Mouse (Mus musculus) left cerebral cortex, postnatal 10 days (tissue): ENCODE data around the gene Hcn1. TPM values are rescaled to one million over a fixed set of nuclear protein-coding genes. Genes with fewer than 3 reads are reported as not detected.
"Not testable (repeated sequence)": the region's sequence is repeated elsewhere in the genome, so short reads cannot be mapped to it uniquely, and the experiment has no call there.

Source experiments
- DNase-seq, 2 experiments: peaks; one replicate each; pipeline ENCODE4 v3.0.0; 2021 to 2022; ENCODE audit warnings: low spot score in 2 of 2, mixed read lengths in 1 of 2; ENCODE audit errors: extremely low spot score in 1 of 2
- intact Hi-C: fragments of 180-260 bp; cut with DNase I; formaldehyde crosslinking; loops from one replicate; pipeline ENCODE4 v1.15.1; 2025
- total RNA-seq, 2 experiments: library from RNA; stranded (reverse); gene quantifications; 2 replicates each; pipeline ENCODE4 v1.2.3; 2021

Gene Hcn1
- total RNA-seq, 2 experiments from 2014 or later, result 27.0 to 27.5 TPM

GRCm38 (mm10) chr13:117964620-117965019, 362.5 kb downstream of the Hcn1 start:
- intact Hi-C loops, result no loop called here
- DNase-seq, result no peak

GRCm38 (mm10) chr13:117975382-117975781, 373.3 kb downstream of the Hcn1 start:
- intact Hi-C loops, result no loop called here
- DNase-seq, result no peak

GRCm38 (mm10) chr13:117975823-117976222, 373.7 kb downstream of the Hcn1 start:
- DNase-seq, result peak in 1 of 2 experiments; percentile 14
- intact Hi-C loops, result no loop called here

GRCm38 (mm10) chr13:117984339-117984738, 382.2 kb downstream of the Hcn1 start:
- intact Hi-C loops, result no loop called here

GRCm38 (mm10) chr13:117999767-118000488, 397.8 kb downstream of the Hcn1 start:
- DNase-seq, result no peak
- intact Hi-C loops, result no loop called here

More at GRCm38 (mm10) chr13:117984339-117984738, 382.2 kb downstream of the Hcn1 start:
- DNase-seq, result no peak

GRCm38 (mm10) chr13:118000538-118000937, 398.4 kb downstream of the Hcn1 start:
- DNase-seq, result no peak
- intact Hi-C loops, result no loop called here

GRCm38 (mm10) chr13:118021176-118021575, 419.1 kb downstream of the Hcn1 start:
- no peak for DNase-seq
- intact Hi-C loops, result no loop called here

GRCm38 (mm10) chr13:118022891-118023290, 420.8 kb downstream of the Hcn1 start:
- intact Hi-C loops, DNase-seq: not testable (repeated sequence)

GRCm38 (mm10) chr13:118023381-118023780, 421.3 kb downstream of the Hcn1 start:
- intact Hi-C loops, result no loop called here
- no peak for DNase-seq

GRCm38 (mm10) chr13:118026510-118026909, 424.4 kb downstream of the Hcn1 start:
- intact Hi-C loops, result no loop called here
- DNase-seq, result no peak

- no peak for DNase-seq
- intact Hi-C loops, result no loop called here
These were observed 425.7 kb downstream of the Hcn1 start for GRCm38 (mm10) chr13:118027868-118028267.

- intact Hi-C loops, result no loop called here
- DNase-seq, result no peak
These were observed 426.5 kb downstream of the Hcn1 start for GRCm38 (mm10) chr13:118028662-118029061.

GRCm38 (mm10) chr13:118029579-118029978, 427.5 kb downstream of the Hcn1 start:
- intact Hi-C loops, result no loop called here
- DNase-seq, result peak in 1 of 2 experiments; percentile 18

GRCm38 (mm10) chr13:118035598-118035997, 433.5 kb downstream of the Hcn1 start:
- DNase-seq, result no peak
- intact Hi-C loops, result no loop called here
